Mouse (Mus musculus) embryonic fibroblast, embryonic 13.5 days (primary cell): ENCODE data around the gene Rad54l2.

Source experiments
- CTCF ChIP-seq: IDR thresholded peaks from 2 replicates; pipeline ENCODE4 v1.5.1; 2011; ENCODE audit warnings: mild to moderate bottlenecking, control low read depth, low read length, moderate library complexity, borderline replicate concordance; ENCODE audit not compliant: insufficient read depth
- POLR2A ChIP-seq: IDR thresholded peaks from 2 replicates; pipeline ENCODE4 v1.6.1; 2011; ENCODE audit warnings: low read depth, mild to moderate bottlenecking, control low read depth, low read length, moderate library complexity

GRCm38 (mm10) chr9:106790831-106791230 lies 1.8 kb upstream of the Rad54l2 start:
- TF ChIP-seq CTCF (no peak), POLR2A (no peak)
